Mouse (Mus musculus): ENCODE data around the gene Faf2.

Gene Faf2

GRCm38 (mm10) chr13:54704890-54705289 lies 83.3 kb downstream of the Faf2 start:
- in situ Hi-C loops (cut with MboI; ENCODE audit: low sequenced_read_pairs): no loop called here

DNA sequence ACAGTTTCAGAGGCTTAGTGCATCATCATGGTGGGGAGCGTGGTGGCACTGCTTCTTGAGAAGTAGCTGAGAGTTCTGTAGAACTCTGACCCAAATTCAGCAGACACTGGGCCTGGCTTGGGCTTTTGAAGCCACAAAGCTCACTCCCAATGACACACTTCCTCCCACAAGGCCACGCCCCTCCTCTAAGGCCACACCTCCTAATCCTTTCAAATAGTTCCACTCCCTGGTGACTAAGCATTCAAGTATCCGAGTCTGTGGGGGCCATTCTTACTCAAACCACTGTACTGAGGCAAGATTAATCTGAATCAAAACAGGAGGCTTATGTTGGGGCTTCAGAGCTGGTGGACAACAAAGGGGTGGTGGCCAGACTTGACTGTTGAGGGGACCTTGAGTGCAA lies 89.3 kb downstream of the Faf2 start:
- in situ Hi-C loops (cut with MboI; ENCODE audit: low sequenced_read_pairs): no loop called here
